Mouse (Mus musculus) heart, adult 8-10 months (tissue): ENCODE measurements around the gene Ripor2. TPM values are rescaled to one million over a fixed set of nuclear protein-coding genes. Genes with fewer than 3 reads are reported as not detected.

ENCODE experiments used
- DNase-seq: peaks from one replicate; pipeline ENCODE4 v3.0.0; 2022; ENCODE audit warnings: low spot score
- total RNA-seq, 4 experiments: library from RNA; stranded (reverse); gene quantifications; 2 replicates each; pipeline ENCODE4 v1.2.4; 2022

Gene Ripor2
- total RNA-seq, 4 experiments from 2014 or later: 3.9 to 11.7 (median 8.3) TPM

- DNase-seq: no peak
Observed at GRCm38 (mm10) chr13:24584403-24584802, 2.4 kb downstream of the Ripor2 start.

GRCm38 (mm10) chr13:24584841-24585240 lies 2.9 kb downstream of the Ripor2 start:
- no peak for DNase-seq

GRCm38 (mm10) chr13:24585369-24585768 lies 3.4 kb downstream of the Ripor2 start:
- no peak for DNase-seq

- no peak for DNase-seq
Observed at GRCm38 (mm10) chr13:24587192-24587895, 5.4 kb downstream of the Ripor2 start.

- no peak for DNase-seq
Observed at GRCm38 (mm10) chr13:24588603-24589002, 6.6 kb downstream of the Ripor2 start.

GRCm38 (mm10) chr13:24591737-24592136 lies 9.7 kb downstream of the Ripor2 start:
- DNase-seq: no peak

- DNase-seq: no peak
Observed at GRCm38 (mm10) chr13:24594303-24594702, 12.3 kb downstream of the Ripor2 start.

GRCm38 (mm10) chr13:24599631-24600041 lies 17.6 kb downstream of the Ripor2 start:
- DNase-seq: no peak

- DNase-seq: peak; percentile 79
Observed at GRCm38 (mm10) chr13:24602978-24603377, 21.0 kb downstream of the Ripor2 start.

- no peak for DNase-seq
Observed at GRCm38 (mm10) chr13:24603591-24604009, 21.6 kb downstream of the Ripor2 start.

GRCm38 (mm10) chr13:24604096-24604495 lies 22.1 kb downstream of the Ripor2 start:
- no peak for DNase-seq

GRCm38 (mm10) chr13:24604761-24605591 lies 23.0 kb downstream of the Ripor2 start:
- DNase-seq: no peak

GRCm38 (mm10) chr13:24605755-24606154 lies 23.8 kb downstream of the Ripor2 start:
- DNase-seq: no peak

- DNase-seq: no peak
Observed at GRCm38 (mm10) chr13:24607961-24608360, 26.0 kb downstream of the Ripor2 start.

- no peak for DNase-seq
Observed at GRCm38 (mm10) chr13:24608709-24609108, 26.7 kb downstream of the Ripor2 start.

- DNase-seq: no peak
Observed at GRCm38 (mm10) chr13:24610883-24611282, 28.9 kb downstream of the Ripor2 start.

- no peak for DNase-seq
Observed at GRCm38 (mm10) chr13:24613031-24613430, 31.0 kb downstream of the Ripor2 start.

GRCm38 (mm10) chr13:24613433-24613832 lies 31.4 kb downstream of the Ripor2 start:
- DNase-seq: no peak

- DNase-seq: no peak
Observed at GRCm38 (mm10) chr13:24613927-24614780, 32.2 kb downstream of the Ripor2 start.

GRCm38 (mm10) chr13:24615921-24616565 lies 34.1 kb downstream of the Ripor2 start:
- no peak for DNase-seq

GRCm38 (mm10) chr13:24616645-24617044 lies 34.7 kb downstream of the Ripor2 start:
- no peak for DNase-seq
